In the genomic region with DNA sequence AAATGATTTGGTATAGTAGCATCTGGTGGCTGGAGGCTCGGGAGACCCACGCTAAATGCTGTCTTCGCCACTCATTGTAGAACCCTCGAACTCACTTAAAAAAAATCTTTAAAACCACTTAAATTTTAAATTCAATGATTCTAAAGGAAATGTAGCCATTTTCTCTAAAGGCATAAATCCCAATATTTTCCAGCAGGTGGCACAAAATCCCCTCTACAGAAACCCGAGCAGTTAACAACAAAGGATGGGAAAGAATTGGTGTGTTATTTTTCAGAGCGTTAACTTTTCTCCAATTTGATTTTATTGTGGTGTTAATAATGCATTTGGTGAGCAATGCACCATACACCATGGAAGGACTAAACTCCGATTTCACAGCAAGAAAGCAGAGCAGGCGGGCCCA, we compare ENCODE assay signal across 13 mouse cellular contexts.
DNase-seq lines count a peak whose midpoint lies in the region; ATAC-seq and TF ChIP-seq lines count a peak whose summit lies in the region.
"Had no signal": no experiment of that assay in that cellular context is flagged by ENCODE, and none has a peak within 500 bp of the region (broad histone marks: within the 10 kb centered on the region; RNA-seq: fewer than 3 reads in every experiment).

No protein-coding gene starts in this region.

- WGBS in heart, adult 2 months, result 68% methylated on average over 8 of the region's 8 CpGs
- WGBS in heart, embryonic 10.5 days, result 75% methylated on average over 8 of the region's 8 CpGs
- WGBS in forebrain, embryonic 14.5 days, result 62% methylated on average over 8 of the region's 8 CpGs
- WGBS in midbrain, embryonic 14.5 days, result 57% methylated on average over 8 of the region's 8 CpGs

- no peaks in the 10 kb centered on the region for H3K36me3 ChIP-seq in heart, adult 2 months (ENCODE audit: control insufficient read depth, insufficient read depth, low read length)
- no peaks in the 10 kb centered on the region; the same call in 1 of the 2 replicates for H3K36me3 ChIP-seq in heart, embryonic 10.5 days
- no peaks in the 10 kb centered on the region for H3K36me3 ChIP-seq in CH12.LX (replicated peaks in 1 of 2; ENCODE audit: control insufficient read depth in 1 of 2, insufficient read depth in 1 of 2, low read length in 1 of 2)
- no peaks in the 10 kb centered on the region for H3K36me3 ChIP-seq in forebrain, embryonic 14.5 days (ENCODE audit: control insufficient read depth, insufficient read depth, low read length)
- no peaks in the 10 kb centered on the region for H3K36me3 ChIP-seq in midbrain, embryonic 14.5 days (ENCODE audit: control insufficient read depth, insufficient read depth, low read length)

- H3K4me3 ChIP-seq in heart, adult 2 months, result no peak overlapping the region
- H3K4me3 ChIP-seq in heart, embryonic 10.5 days, result no peak overlapping the region
- no peak overlapping the region for H3K4me3 ChIP-seq in CH12.LX (replicated peaks in 1 of 3; ENCODE audit: low read depth in 2 of 3, low read length in 2 of 3, poor library complexity in 1 of 3)
- H3K4me3 ChIP-seq in forebrain, embryonic 14.5 days (ENCODE audit: low read depth, low read length), result no peak overlapping the region
- H3K4me3 ChIP-seq in midbrain, embryonic 14.5 days (replicated peaks; ENCODE audit: low read depth, low read length), result no peak overlapping the region
- H3K4me3 ChIP-seq: embryonic facial prominence, embryonic 13.5 days had no signal

- peak; percentile 61 for TF ChIP-seq RAD21 in CH12.LX (IDR thresholded peaks at IDR 0.05; ENCODE audit: low read depth, low read length)

- H3K4me1 ChIP-seq in heart, adult 2 months (ENCODE audit: control insufficient read depth, insufficient read depth, low read length), result no peaks in the 10 kb centered on the region; the same call in 1 of the 2 replicates
- no peaks in the 10 kb centered on the region for H3K4me1 ChIP-seq in heart, embryonic 10.5 days
- H3K4me1 ChIP-seq in CH12.LX (ENCODE audit: control insufficient read depth in 1 of 2, insufficient read depth in 2 of 2), result peaks cover 4 to 33% of the 10 kb centered on the region in 2 experiments; a peak in 3 of 4 replicates
- H3K4me1 ChIP-seq in forebrain, embryonic 14.5 days (ENCODE audit: control insufficient read depth, insufficient read depth, low read length), result peaks cover 3% of the 10 kb centered on the region; the same call in 1 of the 2 replicates
- H3K4me1 ChIP-seq in midbrain, embryonic 14.5 days (ENCODE audit: control insufficient read depth, insufficient read depth, low read length), result peaks cover 10% of the 10 kb centered on the region

- in situ Hi-C loops in CH12.LX (cut with MboI; ENCODE audit: low pct_ligation_motif_present, low pct_unique_long_range_greater_than_20kb, low sequenced_read_pairs), result no loop called here

- dilution Hi-C loops in CH12.LX (cut with MboI; ENCODE audit: extremely low pct_ligation_motif_present, extremely low pct_unique_long_range_greater_than_20kb, low sequenced_read_pairs), result no loop called here

- TF ChIP-seq CTCF in heart, adult 2 months (IDR thresholded peaks at IDR 0.05), result peak; percentile 74
- TF ChIP-seq CTCF in CH12.LX (conservative IDR thresholded peaks at IDR 0.05 in 1 of 2, IDR thresholded peaks at IDR 0.05 in 1 of 2; ENCODE audit: low read depth in 2 of 2, low read length in 2 of 2), result peak in 1 of 2 experiments; percentile 61; a peak in 2 of 4 replicates

- intact Hi-C loops in heart, adult 2 months (cut with DNase I), result loop anchor here (2.0 to 10.0 kb wide), 2 partner anchors 237 to 275 kb away; no protein-coding TSS in a partner anchor

- H3K27ac ChIP-seq in heart, adult 2 months, result no peak overlapping the region
- H3K27ac ChIP-seq in heart, embryonic 10.5 days, result no peak overlapping the region
- no peak overlapping the region for H3K27ac ChIP-seq in CH12.LX (ENCODE audit: insufficient read depth, low read depth)
- no peak overlapping the region for H3K27ac ChIP-seq in forebrain, embryonic 14.5 days (ENCODE audit: low read depth, low read length)
- H3K27ac ChIP-seq in midbrain, embryonic 14.5 days (replicated peaks; ENCODE audit: low read depth, low read length), result peak overlapping the region; percentile 60
- H3K27ac ChIP-seq: embryonic facial prominence, embryonic 13.5 days; liver, embryonic 14.5 days had no signal

- DNase-seq in heart, adult 2 months, result no peak
- DNase-seq in heart, embryonic 10.5 days (ENCODE audit: low spot score), result no peak
- DNase-seq in CH12.LX (ENCODE audit: extremely low read depth), result no peak
- peak; percentile 81 for DNase-seq in forebrain, embryonic 14.5 days (ENCODE audit: low spot score)
- DNase-seq in midbrain, embryonic 14.5 days, result peak; percentile 85
- no peak for DNase-seq in thymus, postnatal 25 days
- DNase-seq in right cerebral cortex, postnatal 4 days, result no peak
- DNase-seq: gastrocnemius, postnatal 36 days; layer of hippocampus, adult 9-11 months had no signal

- no peak overlapping the region for H3K9ac ChIP-seq in heart, adult 2 months (ENCODE audit: low read depth, low read length)
- H3K9ac ChIP-seq in CH12.LX (ENCODE audit: insufficient read depth, low read depth), result no peak overlapping the region
- 0 out of 2 replicates have a peak overlapping the region, but pooled peaks have one; percentile 13 for H3K9ac ChIP-seq in forebrain, embryonic 14.5 days (ENCODE audit: low read length)
- no peak overlapping the region for H3K9ac ChIP-seq in midbrain, embryonic 14.5 days (replicated peaks; ENCODE audit: low read length)
- H3K9ac ChIP-seq: embryonic facial prominence, embryonic 13.5 days; liver, embryonic 14.5 days had no signal

- no peak for TF ChIP-seq POLR2A in heart, adult 2 months (IDR thresholded peaks at IDR 0.05; ENCODE audit: insufficient read depth, low read depth, low read length)
- TF ChIP-seq POLR2A in CH12.LX (IDR thresholded peaks at IDR 0.05; ENCODE audit: low read depth, low read length), result no peak

- H3K9me3 ChIP-seq in heart, embryonic 10.5 days, result no peaks in the 10 kb centered on the region
- no peaks in the 10 kb centered on the region for H3K9me3 ChIP-seq in CH12.LX (replicated peaks; ENCODE audit: low read length)
- no peaks in the 10 kb centered on the region for H3K9me3 ChIP-seq in forebrain, embryonic 14.5 days (replicated peaks; ENCODE audit: control insufficient read depth, low read length)
- no peaks in the 10 kb centered on the region for H3K9me3 ChIP-seq in midbrain, embryonic 14.5 days (ENCODE audit: control insufficient read depth, low read length)
- H3K9me3 ChIP-seq: embryonic facial prominence, embryonic 13.5 days had no signal

- no peaks in the 10 kb centered on the region for H3K27me3 ChIP-seq in heart, adult 2 months (ENCODE audit: control insufficient read depth, insufficient read depth, low read length)
- H3K27me3 ChIP-seq in heart, embryonic 10.5 days (ENCODE audit: insufficient read depth, poor library complexity, severe bottlenecking), result no peaks in the 10 kb centered on the region
- no peaks in the 10 kb centered on the region for H3K27me3 ChIP-seq in CH12.LX (replicated peaks)
- no peaks in the 10 kb centered on the region for H3K27me3 ChIP-seq in forebrain, embryonic 14.5 days (replicated peaks; ENCODE audit: control insufficient read depth, insufficient read depth, low read length)
- no peaks in the 10 kb centered on the region for H3K27me3 ChIP-seq in midbrain, embryonic 14.5 days (ENCODE audit: control insufficient read depth, insufficient read depth, low read length)
- H3K27me3 ChIP-seq: embryonic facial prominence, embryonic 13.5 days had no signal

- no peak for TF ChIP-seq EP300 in heart, adult 2 months (IDR thresholded peaks at IDR 0.05; ENCODE audit: insufficient read depth, low read depth, low read length)
- TF ChIP-seq EP300 in CH12.LX (IDR thresholded peaks at IDR 0.05; ENCODE audit: low read length), result no peak

- H3K79me2 ChIP-seq in heart, adult 2 months (replicated peaks; ENCODE audit: control insufficient read depth, insufficient read depth, low read length), result no peaks in the 10 kb centered on the region; the same call in 1 of the 2 replicates
- H3K79me2 ChIP-seq in CH12.LX (replicated peaks; ENCODE audit: control insufficient read depth, extremely low read depth, insufficient read depth, poor library complexity, severe bottlenecking), result no peaks in the 10 kb centered on the region

- no peak overlapping the region for H3K4me2 ChIP-seq in CH12.LX (ENCODE audit: insufficient read depth, low read depth, poor library complexity, severe bottlenecking)
- no peak overlapping the region for H3K4me2 ChIP-seq in forebrain, embryonic 14.5 days (ENCODE audit: low read length)
- H3K4me2 ChIP-seq in midbrain, embryonic 14.5 days (ENCODE audit: low read length), result no peak overlapping the region
- H3K4me2 ChIP-seq: embryonic facial prominence, embryonic 13.5 days had no signal

- ATAC-seq in forebrain, embryonic 14.5 days, result no peak; the same call in 1 of the 2 replicates
- ATAC-seq in midbrain, embryonic 14.5 days (ENCODE audit: low FRiP score, low TSS enrichment), result no peak
- no peak for ATAC-seq in granulocyte monocyte progenitor cell, adult 5-6 weeks (replicated peaks; ENCODE audit: poor library complexity, severe bottlenecking)
- ATAC-seq: CD4-positive, CD25-positive, alpha-beta regulatory T cell, adult 4 months had no signal

TF ChIP-seq in CH12.LX, 34 proteins besides CTCF, POLR2A, EP300 and RAD21:
- TF ChIP-seq SMC3 (IDR thresholded peaks at IDR 0.05; ENCODE audit: low read depth, low read length), result peak; percentile 29; the same call in 1 of the 2 replicates
- TF ChIP-seq CHD1 (IDR thresholded peaks at IDR 0.05; ENCODE audit: low read depth, low read length), result no peak
- no peak for TF ChIP-seq TBP (conservative IDR thresholded peaks at IDR 0.05; ENCODE audit: low read depth, low read length)
- no peak for TF ChIP-seq JUND (conservative IDR thresholded peaks at IDR 0.05; ENCODE audit: low read depth, low read length)
- no peak for TF ChIP-seq ELF1 (IDR thresholded peaks at IDR 0.05; ENCODE audit: low read depth, low read length)
- TF ChIP-seq TCF12 (IDR thresholded peaks at IDR 0.05; ENCODE audit: low read depth, low read length), result no peak
- TF ChIP-seq UBTF (IDR thresholded peaks at IDR 0.05; ENCODE audit: low read depth, low read length), result no peak

Comparison
In these comparisons a context has a peak if more than half of its experiments do, and no peak if none do; other contexts are left out.
1. DNase-seq: peak in forebrain, embryonic 14.5 days (single experiment) and midbrain, embryonic 14.5 days (single experiment); none in heart, adult 2 months (0 of 2), heart, embryonic 10.5 days (single experiment), CH12.LX (single experiment), thymus, postnatal 25 days (single experiment) and right cerebral cortex, postnatal 4 days (single experiment).